Mouse (Mus musculus) intestine, postnatal 0 days (tissue): ENCODE measurements around the gene Gys1. TPM values are rescaled to one million over a fixed set of nuclear protein-coding genes. Genes with fewer than 3 reads are reported as not detected.
"Not testable (repeated sequence)": the region's sequence is repeated elsewhere in the genome, so short reads cannot be mapped to it uniquely, and the experiment has no call there.

Source experiments
- ATAC-seq: fragments of 200-750 bp; cut with Nextera tagmentation; 2 replicates; pipeline ENCODE4 v1.8.0; 2017; ENCODE audit warnings: mild to moderate bottlenecking, moderate TSS enrichment, moderate library complexity
- H3K27ac ChIP-seq: fragments of 300-500 bp; sonication (generic); 2 replicates; pipeline ENCODE4 v1.5.1; 2014; ENCODE audit warnings: mild to moderate bottlenecking, low read depth, low read length, moderate library complexity
- H3K27me3 ChIP-seq: fragments of 300-500 bp; sonication (generic); replicated peaks from 2 replicates; pipeline ENCODE4 v1.6.1; 2014; ENCODE audit warnings: low read length, mixed read lengths; ENCODE audit not compliant: control insufficient read depth, insufficient read depth
- H3K36me3 ChIP-seq: fragments of 300-500 bp; sonication (generic); 2 replicates; pipeline ENCODE4 v1.6.1; 2014; ENCODE audit warnings: mild to moderate bottlenecking, moderate library complexity; ENCODE audit not compliant: control insufficient read depth, insufficient read depth
- H3K4me1 ChIP-seq: fragments of 300-500 bp; sonication (generic); replicated peaks from 2 replicates; pipeline ENCODE4 v1.6.1; 2014; ENCODE audit warnings: antibody characterized with exemption, low read length, mixed read lengths; ENCODE audit not compliant: control insufficient read depth, insufficient read depth
- H3K4me2 ChIP-seq: fragments of 300-500 bp; sonication (generic); replicated peaks from 2 replicates; pipeline ENCODE4 v1.6.1; 2014; ENCODE audit warnings: low read depth, mild to moderate bottlenecking, moderate library complexity
- H3K4me3 ChIP-seq: fragments of 300-500 bp; sonication (generic); 2 replicates; pipeline ENCODE4 v1.5.1; 2014; ENCODE audit warnings: low read depth, low read length
- H3K9ac ChIP-seq: fragments of 300-500 bp; sonication (generic); 2 replicates; pipeline ENCODE4 v1.6.1; 2014; ENCODE audit warnings: mild to moderate bottlenecking, low read depth, low read length
- H3K9me3 ChIP-seq: fragments of 300-500 bp; sonication (generic); 2 replicates; pipeline ENCODE4 v1.6.1; 2016; ENCODE audit warnings: mixed run types; ENCODE audit not compliant: control insufficient read depth
- CTCF ChIP-seq: sonication (generic); IDR thresholded peaks from 2 replicates; pipeline ENCODE4 v1.5.1; 2016; ENCODE audit warnings: low read depth, mild to moderate bottlenecking, control low read depth, antibody characterized with exemption, moderate library complexity
- WGBS: fragments of 180-500 bp; shearing (Covaris S2); extraction: QIAGEN DNeasy Blood & Tissue Kit; methylation state at CpG from one replicate; pipeline ENCODE4 v1.1.7; 2014; 5-methylcytosine and 5-hydroxymethylcytosine counted together
- polyA plus RNA-seq: library from polyadenylated mRNA; unstranded; fragments of >200 nt; fragmentation: Nextera tagmentation; extraction: Ambion mirVana; gene quantifications from 2 replicates; pipeline ENCODE4 v1.2.1, GENCODE M21; 2015

The Gys1 gene
- polyA plus RNA-seq, 1 experiment from 2014 or later: 10.4 TPM

GRCm38 (mm10) chr7:45467090-45467670 lies 32.5 kb downstream of the Gys1 start:
- Histone ChIP-seq H3K9ac (peak overlapping the region; percentile 73), H3K4me1 (0 out of 2 replicates have a peak, but pooled peaks cover 4% of the 10 kb centered on the region), H3K9me3 (no peaks in the 10 kb centered on the region), H3K36me3 (peaks cover 21% of the 10 kb centered on the region), H3K4me3 (peak overlapping the region; percentile 87), H3K4me2 (peak overlapping the region; percentile 93), H3K27me3 (no peaks in the 10 kb centered on the region), H3K27ac (no peak overlapping the region)
- peak; percentile 20 for ATAC-seq
- WGBS: 29% methylated on average over 7 of the region's 7 CpGs
- TF ChIP-seq CTCF: no peak

GRCm38 (mm10) chr7:45470869-45471268 lies 36.2 kb downstream of the Gys1 start:
- no peak overlapping the region for H3K9ac ChIP-seq
- no peak for ATAC-seq
- no peaks in the 10 kb centered on the region for H3K9me3 ChIP-seq
- peak; percentile 89 for TF ChIP-seq CTCF
- no peaks in the 10 kb centered on the region for H3K27me3 ChIP-seq
- H3K4me2 ChIP-seq: no peak overlapping the region
- 6% methylated on average over 3 of the region's 3 CpGs for WGBS
- H3K27ac ChIP-seq: no peak overlapping the region
- H3K4me3 ChIP-seq: no peak overlapping the region
- H3K4me1 ChIP-seq: 0 out of 2 replicates have a peak, but pooled peaks cover 2% of the 10 kb centered on the region
- H3K36me3 ChIP-seq: no peaks in the 10 kb centered on the region

- Histone ChIP-seq H3K9ac (no peak overlapping the region), H3K4me2 (peak overlapping the region; percentile 59), H3K27me3 (no peaks in the 10 kb centered on the region), H3K4me3 (peak overlapping the region; percentile 17), H3K27ac (peak overlapping the region; percentile 69; the same call in 1 of the 2 replicates), H3K4me1 (no peaks in the 10 kb centered on the region), H3K36me3 (no peaks in the 10 kb centered on the region), H3K9me3 (no peaks in the 10 kb centered on the region)
- TF ChIP-seq CTCF: no peak
- peak; percentile 69 for ATAC-seq
- WGBS: 32% methylated on average over 16 of the region's 16 CpGs
Measured at GRCm38 (mm10) chr7:45475291-45475969, 40.8 kb downstream of the Gys1 start.

DNA sequence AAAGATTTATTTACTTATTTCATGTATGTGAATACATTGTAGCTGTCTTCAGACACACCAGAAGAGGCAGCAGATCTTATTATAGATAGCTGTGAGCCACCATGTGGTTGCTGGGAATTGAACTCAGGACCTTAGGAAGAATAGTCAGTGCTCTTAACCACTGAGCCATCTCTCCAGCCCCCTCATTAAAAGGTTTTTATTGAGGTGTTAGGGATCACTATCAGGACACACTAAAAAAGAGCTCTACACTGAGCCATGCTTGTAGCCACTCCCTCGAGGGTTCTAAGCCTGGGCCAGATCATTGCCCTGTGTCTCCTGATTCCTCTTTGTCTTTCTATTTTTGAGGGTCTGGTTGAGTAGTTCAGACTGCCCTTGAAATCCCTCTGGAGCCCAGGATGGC lies 41.8 kb downstream of the Gys1 start:
- Histone ChIP-seq H3K9ac (no peak overlapping the region), H3K36me3 (no peaks in the 10 kb centered on the region), H3K9me3 (no peaks in the 10 kb centered on the region), H3K4me3 (no peak overlapping the region), H3K4me1 (no peaks in the 10 kb centered on the region), H3K27ac (no peak overlapping the region), H3K4me2 (no peak overlapping the region), H3K27me3 (no peaks in the 10 kb centered on the region)
- ATAC-seq: no peak
- TF ChIP-seq CTCF: no peak
- 49% methylated on average over 1 of the region's 1 CpGs for WGBS

DNA sequence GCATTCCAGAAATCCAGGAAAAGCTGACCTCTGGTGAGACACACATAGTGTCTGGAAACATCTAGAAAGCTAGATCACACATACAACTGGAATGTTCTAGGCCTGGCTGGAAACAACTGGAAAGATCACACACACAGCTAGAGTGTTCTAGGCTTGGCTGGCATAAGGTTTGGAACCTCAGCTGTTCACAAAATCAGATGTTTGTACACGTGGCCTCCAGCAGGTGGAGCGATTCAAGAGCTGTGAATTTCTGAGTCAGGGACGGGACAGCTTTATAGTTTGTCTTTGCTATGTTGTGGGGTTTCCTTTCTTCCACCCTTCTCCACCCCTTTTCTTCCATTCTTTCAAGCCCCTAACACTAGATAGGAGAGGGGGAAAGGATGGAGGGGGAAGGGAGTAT lies 42.4 kb downstream of the Gys1 start:
- Histone ChIP-seq H3K4me3 (no peak overlapping the region), H3K9me3 (no peaks in the 10 kb centered on the region), H3K4me2 (no peak overlapping the region), H3K9ac (no peak overlapping the region), H3K36me3 (no peaks in the 10 kb centered on the region), H3K27me3 (no peaks in the 10 kb centered on the region), H3K4me1 (no peaks in the 10 kb centered on the region), H3K27ac (no peak overlapping the region)
- ATAC-seq: peak; percentile 28; the same call in 1 of the 2 replicates
- peak; percentile 88 for TF ChIP-seq CTCF
- 12% methylated on average over 3 of the region's 3 CpGs for WGBS

DNA sequence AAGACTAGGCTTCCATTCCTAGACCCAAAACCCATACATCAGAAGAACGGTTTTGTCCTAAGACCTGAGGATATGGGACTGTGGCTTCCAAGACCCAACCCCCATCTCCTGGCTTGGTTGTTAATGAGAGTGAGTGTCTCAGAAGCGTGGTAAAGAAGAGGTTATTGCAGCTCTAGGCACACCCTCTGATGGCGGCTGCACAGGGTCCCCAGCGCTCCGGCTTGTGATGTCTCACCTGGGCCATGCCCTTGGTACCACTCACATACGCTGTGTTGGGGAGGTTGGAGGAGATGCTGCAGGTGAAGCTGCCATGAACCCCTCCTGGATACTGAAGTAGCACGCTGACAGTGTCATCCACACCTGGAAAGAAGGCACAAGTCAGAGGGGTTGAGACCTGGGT lies 44.1 kb downstream of the Gys1 start:
- Histone ChIP-seq H3K27me3 (no peaks in the 10 kb centered on the region), H3K27ac (no peak overlapping the region), H3K4me2 (no peak overlapping the region), H3K4me1 (no peaks in the 10 kb centered on the region), H3K9me3 (no peaks in the 10 kb centered on the region), H3K36me3 (no peaks in the 10 kb centered on the region), H3K9ac (no peak overlapping the region), H3K4me3 (no peak overlapping the region)
- WGBS: 93% methylated on average over 7 of the region's 7 CpGs
- no peak for TF ChIP-seq CTCF
- ATAC-seq: no peak

- H3K9ac ChIP-seq, H3K4me2 ChIP-seq, H3K36me3 ChIP-seq, H3K27me3 ChIP-seq, H3K4me1 ChIP-seq, H3K27ac ChIP-seq, H3K4me3 ChIP-seq, ATAC-seq, H3K9me3 ChIP-seq: not testable (repeated sequence)
- 76% methylated on average over 3 of the region's 4 CpGs for WGBS
Measured at GRCm38 (mm10) chr7:45480310-45480709, 45.7 kb downstream of the Gys1 start.
